Mouse (Mus musculus) limb, embryonic 10.5 days (tissue): ENCODE measurements around the gene Prickle2. TPM values are rescaled to one million over a fixed set of nuclear protein-coding genes. Genes with fewer than 3 reads are reported as not detected.

Source experiments
- DNase-seq: peaks from one replicate; pipeline ENCODE4 v3.0.0-alpha.2; 2017; ENCODE audit warnings: low spot score
- H3K27ac ChIP-seq: fragments of 300-500 bp; sonication (generic); 2 replicates; pipeline ENCODE4 v1.5.1; 2016; ENCODE audit warnings: mild to moderate bottlenecking
- H3K27me3 ChIP-seq: fragments of 300-500 bp; sonication (generic); 2 replicates; pipeline ENCODE4 v1.6.1; 2016; ENCODE audit warnings: low read depth, mild to moderate bottlenecking; ENCODE audit not compliant: poor library complexity, severe bottlenecking
- H3K36me3 ChIP-seq: fragments of 300-500 bp; sonication (generic); 2 replicates; pipeline ENCODE4 v1.6.1; 2016; ENCODE audit warnings: mild to moderate bottlenecking, moderate library complexity
- H3K4me1 ChIP-seq: fragments of 300-500 bp; sonication (generic); 2 replicates; pipeline ENCODE4 v1.6.1; 2016
- H3K4me3 ChIP-seq: fragments of 300-500 bp; sonication (generic); 2 replicates; pipeline ENCODE4 v1.5.1; 2016; ENCODE audit warnings: mild to moderate bottlenecking, moderate library complexity
- H3K9me3 ChIP-seq: fragments of 300-500 bp; sonication (generic); replicated peaks from 2 replicates; pipeline ENCODE4 v1.6.1; 2016; ENCODE audit warnings: mild to moderate bottlenecking
- WGBS: fragments of 180-500 bp; shearing (Covaris S2); methylation state at CpG from one replicate; pipeline ENCODE4 v1.1.7; 2016; 5-methylcytosine and 5-hydroxymethylcytosine counted together
- polyA plus RNA-seq: library from polyadenylated mRNA; unstranded; fragments of >200 nt; fragmentation: Nextera tagmentation; extraction: Ambion mirVana; gene quantifications from 2 replicates; pipeline ENCODE4 v1.2.1, GENCODE M21; 2016

Prickle2 gene
- polyA plus RNA-seq, 1 experiment from 2014 or later, result 4.5 TPM

- DNase-seq, result no peak
- WGBS, result 91% methylated on average over 1 of the region's 1 CpGs
- Histone ChIP-seq H3K36me3 (no peaks in the 10 kb centered on the region), H3K27me3 (no peaks in the 10 kb centered on the region), H3K4me3 (no peak overlapping the region), H3K27ac (no peak overlapping the region), H3K4me1 (peaks cover 3% of the 10 kb centered on the region; the same call in 1 of the 2 replicates), H3K9me3 (no peaks in the 10 kb centered on the region)
Measured at GRCm38 (mm10) chr6:92649063-92649462, 56.9 kb downstream of the Prickle2 start.

DNA sequence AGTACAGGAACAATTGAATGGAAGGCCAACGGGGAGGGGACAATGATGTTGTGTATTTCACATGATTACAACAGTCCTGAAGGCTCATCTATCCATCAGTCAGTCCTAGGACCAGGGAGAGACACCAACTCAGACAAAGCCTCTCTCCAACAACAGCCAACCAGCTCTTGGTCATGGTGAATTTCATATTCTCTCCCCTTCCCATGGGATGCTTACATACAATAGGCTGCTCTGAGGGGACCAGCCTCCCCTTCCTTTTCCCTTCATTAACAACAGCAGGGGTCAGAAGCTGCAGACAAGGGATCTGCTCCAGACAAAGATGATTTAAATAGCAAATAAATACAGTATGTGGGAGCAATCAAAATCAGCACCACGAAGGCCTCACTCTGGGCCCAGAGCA is 57.4 kb downstream of the Prickle2 start:
- Histone ChIP-seq H3K4me3 (no peak overlapping the region), H3K36me3 (no peaks in the 10 kb centered on the region), H3K9me3 (no peaks in the 10 kb centered on the region), H3K27ac (no peak overlapping the region), H3K4me1 (peaks cover 3% of the 10 kb centered on the region; the same call in 1 of the 2 replicates), H3K27me3 (no peaks in the 10 kb centered on the region)
- 69% methylated on average over 2 of the region's 2 CpGs for WGBS
- no peak for DNase-seq

- 83% methylated on average over 1 of the region's 1 CpGs for WGBS
- H3K27me3 ChIP-seq, result no peaks in the 10 kb centered on the region
- H3K4me1 ChIP-seq, result no peaks in the 10 kb centered on the region
- no peaks in the 10 kb centered on the region for H3K9me3 ChIP-seq
- DNase-seq, result no peak
- no peak overlapping the region for H3K27ac ChIP-seq
- H3K4me3 ChIP-seq, result no peak overlapping the region
- H3K36me3 ChIP-seq, result no peaks in the 10 kb centered on the region
Measured at GRCm38 (mm10) chr6:92642929-92643328, 63.0 kb downstream of the Prickle2 start.

- Histone ChIP-seq H3K4me3 (no peak overlapping the region), H3K36me3 (no peaks in the 10 kb centered on the region), H3K27me3 (no peaks in the 10 kb centered on the region), H3K4me1 (no peaks in the 10 kb centered on the region), H3K27ac (no peak overlapping the region), H3K9me3 (no peaks in the 10 kb centered on the region)
- no peak for DNase-seq
- 90% methylated on average over 7 of the region's 7 CpGs for WGBS
Measured at GRCm38 (mm10) chr6:92641956-92642355, 64.0 kb downstream of the Prickle2 start.

DNA sequence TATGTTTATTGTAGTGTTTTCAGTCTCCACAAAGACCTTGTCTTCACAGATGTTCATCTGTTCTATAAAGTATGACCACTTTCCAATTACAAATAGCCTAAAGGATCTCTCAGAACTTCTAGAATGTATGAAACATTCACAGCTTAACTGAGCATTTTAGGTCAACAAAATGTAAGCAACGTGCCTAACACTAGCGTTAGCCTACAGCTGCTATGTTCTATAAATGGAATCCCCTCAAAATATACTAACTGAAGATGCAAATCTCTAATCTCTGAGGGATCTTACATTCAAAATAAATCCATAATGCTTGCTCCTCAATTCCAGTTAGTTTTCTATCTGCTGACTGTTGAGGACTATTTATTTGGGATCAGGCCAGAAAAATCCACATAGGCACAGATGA is 65.1 kb downstream of the Prickle2 start:
- no peaks in the 10 kb centered on the region for H3K27me3 ChIP-seq
- no peaks in the 10 kb centered on the region for H3K36me3 ChIP-seq
- H3K9me3 ChIP-seq, result no peaks in the 10 kb centered on the region
- no peak overlapping the region for H3K4me3 ChIP-seq
- H3K4me1 ChIP-seq, result no peaks in the 10 kb centered on the region
- H3K27ac ChIP-seq, result no peak overlapping the region
- no peak for DNase-seq
- 96% methylated on average over 2 of the region's 2 CpGs for WGBS

- Histone ChIP-seq H3K36me3 (no peaks in the 10 kb centered on the region), H3K4me1 (no peaks in the 10 kb centered on the region), H3K9me3 (no peaks in the 10 kb centered on the region), H3K27me3 (no peaks in the 10 kb centered on the region), H3K4me3 (no peak overlapping the region), H3K27ac (no peak overlapping the region)
- no peak for DNase-seq
- WGBS, result 75% methylated on average over 1 of the region's 1 CpGs
Measured at GRCm38 (mm10) chr6:92636431-92636830, 69.5 kb downstream of the Prickle2 start.

DNA sequence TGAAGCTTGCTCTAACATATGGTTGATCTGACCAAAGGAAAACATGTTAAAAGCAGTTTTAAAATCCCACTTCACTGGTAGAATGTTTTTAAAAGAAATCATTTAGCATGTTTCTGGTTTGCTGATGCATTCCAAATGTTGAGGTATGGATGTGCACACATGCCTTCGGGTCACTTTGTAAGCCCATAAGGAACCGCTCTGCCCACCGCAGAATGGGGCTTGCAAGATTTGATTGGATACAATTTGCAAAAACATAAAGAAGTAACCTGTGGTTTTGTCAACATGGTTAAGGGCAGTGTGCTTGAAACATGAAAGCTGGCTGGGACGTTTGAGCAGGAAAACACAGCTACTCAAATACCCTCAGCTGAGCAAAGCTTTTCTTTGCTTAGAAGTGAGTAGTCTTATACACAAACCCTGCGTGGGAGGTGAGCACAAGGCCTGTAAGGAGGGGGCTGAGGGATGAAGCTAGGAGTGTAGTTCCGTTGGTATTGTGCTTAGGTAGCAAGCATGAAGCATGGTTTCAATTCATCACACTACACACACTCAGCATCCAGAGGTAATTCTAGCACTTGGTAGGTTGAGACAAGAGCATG is 71.0 kb downstream of the Prickle2 start:
- no peaks in the 10 kb centered on the region for H3K4me1 ChIP-seq
- no peak overlapping the region for H3K27ac ChIP-seq
- 81% methylated on average over 6 of the region's 6 CpGs for WGBS
- DNase-seq, result no peak
- no peaks in the 10 kb centered on the region for H3K36me3 ChIP-seq
- no peaks in the 10 kb centered on the region for H3K27me3 ChIP-seq
- H3K9me3 ChIP-seq, result no peaks in the 10 kb centered on the region
- no peak overlapping the region for H3K4me3 ChIP-seq

DNA sequence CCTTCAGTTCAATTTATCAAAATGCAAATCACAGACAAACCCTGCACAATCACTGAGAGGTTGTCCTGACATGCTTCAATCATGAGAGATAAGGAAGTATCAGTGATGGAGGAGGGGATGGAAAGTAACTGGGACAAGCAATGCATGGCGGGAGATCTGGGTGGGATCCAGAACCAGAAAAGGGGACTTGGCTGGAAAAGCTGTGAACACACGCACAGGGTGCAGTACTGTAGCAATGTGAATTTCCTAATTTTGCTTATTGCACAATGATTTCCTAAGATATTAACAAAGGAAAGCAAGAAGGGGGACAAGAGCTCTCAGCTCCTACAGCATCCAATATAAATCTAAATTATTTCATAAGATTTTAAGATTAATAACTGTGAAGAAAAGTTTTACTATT is 75.0 kb downstream of the Prickle2 start:
- Histone ChIP-seq H3K9me3 (no peaks in the 10 kb centered on the region), H3K4me3 (no peak overlapping the region), H3K27me3 (no peaks in the 10 kb centered on the region), H3K27ac (no peak overlapping the region), H3K4me1 (no peaks in the 10 kb centered on the region), H3K36me3 (no peaks in the 10 kb centered on the region)
- DNase-seq, result no peak
- 89% methylated on average over 2 of the region's 2 CpGs for WGBS

GRCm38 (mm10) chr6:92627711-92628110 is 78.2 kb downstream of the Prickle2 start:
- DNase-seq, result no peak
- Histone ChIP-seq H3K27ac (no peak overlapping the region), H3K36me3 (no peaks in the 10 kb centered on the region), H3K4me3 (no peak overlapping the region), H3K27me3 (no peaks in the 10 kb centered on the region), H3K4me1 (peaks cover 7% of the 10 kb centered on the region; the same call in 1 of the 2 replicates), H3K9me3 (no peaks in the 10 kb centered on the region)
- WGBS, result 91% methylated on average over 3 of the region's 3 CpGs

DNA sequence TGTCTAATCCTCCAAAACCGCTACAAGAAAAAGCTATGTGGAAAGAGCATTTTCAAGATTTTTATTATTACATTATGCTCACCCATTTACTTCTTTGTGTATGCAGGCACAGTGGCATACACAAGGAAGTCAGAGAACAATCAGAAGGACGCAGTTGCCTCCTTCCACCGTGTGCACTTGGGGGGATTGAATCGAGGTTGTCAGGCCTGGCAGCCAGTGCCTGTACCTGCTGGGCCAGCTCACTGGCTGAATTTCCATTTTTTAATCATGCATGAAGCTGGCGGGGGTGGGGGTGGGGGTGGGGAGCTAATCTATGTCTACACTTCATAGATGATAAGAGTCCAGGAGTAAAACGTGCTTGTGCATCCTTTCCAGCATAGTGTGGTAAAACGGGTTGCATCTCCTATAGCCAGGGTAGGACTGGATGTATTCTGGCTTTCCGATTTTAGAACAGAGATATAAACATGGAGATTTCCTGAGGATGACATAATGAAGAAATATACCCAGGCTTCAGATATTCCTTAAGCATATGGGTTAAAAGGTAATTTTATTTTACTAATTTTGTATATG is 78.8 kb downstream of the Prickle2 start:
- WGBS, result 82% methylated on average over 8 of the region's 8 CpGs
- DNase-seq, result no peak
- Histone ChIP-seq H3K36me3 (no peaks in the 10 kb centered on the region), H3K4me3 (no peak overlapping the region), H3K27ac (no peak overlapping the region), H3K4me1 (peaks cover 10% of the 10 kb centered on the region; the same call in 1 of the 2 replicates), H3K9me3 (no peaks in the 10 kb centered on the region), H3K27me3 (no peaks in the 10 kb centered on the region)

GRCm38 (mm10) chr6:92625923-92626322 is 80.0 kb downstream of the Prickle2 start:
- 79% methylated on average over 1 of the region's 1 CpGs for WGBS
- no peak overlapping the region for H3K4me3 ChIP-seq
- no peak for DNase-seq
- no peaks in the 10 kb centered on the region for H3K27me3 ChIP-seq
- H3K36me3 ChIP-seq, result no peaks in the 10 kb centered on the region
- peaks cover 10% of the 10 kb centered on the region; the same call in 1 of the 2 replicates for H3K4me1 ChIP-seq
- H3K9me3 ChIP-seq, result no peaks in the 10 kb centered on the region
- H3K27ac ChIP-seq, result no peak overlapping the region

DNA sequence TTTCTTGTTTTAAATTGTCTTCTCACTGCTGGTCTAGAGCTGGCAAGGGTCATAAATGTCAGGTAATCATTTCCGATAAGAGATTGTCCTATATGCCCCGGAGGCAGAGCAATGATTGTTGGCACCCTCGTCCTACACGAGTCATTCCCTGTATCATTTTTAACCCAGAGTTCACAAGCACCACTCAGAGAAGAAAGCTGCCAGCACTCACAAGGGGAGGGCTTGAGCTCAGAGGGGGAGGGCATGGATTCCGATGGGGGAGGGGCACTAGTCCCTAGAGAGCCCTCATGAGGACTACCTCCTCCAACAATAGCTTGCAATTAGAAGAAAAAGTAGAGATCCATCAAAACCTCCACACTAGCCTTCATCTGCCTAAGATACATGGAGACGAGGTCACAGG is 81.6 kb downstream of the Prickle2 start:
- no peak overlapping the region for H3K4me3 ChIP-seq

GRCm38 (mm10) chr6:92617183-92617582 is 88.8 kb downstream of the Prickle2 start:
- no peak for DNase-seq
- H3K36me3 ChIP-seq, result peaks cover 7% of the 10 kb centered on the region; the same call in 1 of the 2 replicates
- no peak overlapping the region for H3K4me3 ChIP-seq
- no peaks in the 10 kb centered on the region for H3K4me1 ChIP-seq
- H3K9me3 ChIP-seq, result no peaks in the 10 kb centered on the region
- WGBS, result 92% methylated on average over 2 of the region's 2 CpGs
- no peaks in the 10 kb centered on the region for H3K27me3 ChIP-seq
- H3K27ac ChIP-seq, result no peak overlapping the region

More for the DNA sequence above, 81.6 kb downstream of the Prickle2 start:
- Histone ChIP-seq H3K27me3 (no peaks in the 10 kb centered on the region), H3K36me3 (peaks cover 2% of the 10 kb centered on the region; the same call in 1 of the 2 replicates), H3K4me1 (peaks cover 10% of the 10 kb centered on the region; the same call in 1 of the 2 replicates), H3K9me3 (no peaks in the 10 kb centered on the region), H3K27ac (no peak overlapping the region)
- WGBS, result 66% methylated on average over 6 of the region's 6 CpGs
- no peak for DNase-seq
